Mouse (Mus musculus) urinary bladder, postnatal 25 days (tissue): ENCODE measurements at regions not wholly inside any gene's neighbourhood (a gene's known extent, or its start where the extent isn't known, plus 50 kb on each side); places are given as distances from the start of the nearest gene placed in this dataset.

Experiments
- DNase-seq: peaks from one replicate; pipeline ENCODE4 v3.0.0; 2022; ENCODE audit warnings: low spot score

DNA sequence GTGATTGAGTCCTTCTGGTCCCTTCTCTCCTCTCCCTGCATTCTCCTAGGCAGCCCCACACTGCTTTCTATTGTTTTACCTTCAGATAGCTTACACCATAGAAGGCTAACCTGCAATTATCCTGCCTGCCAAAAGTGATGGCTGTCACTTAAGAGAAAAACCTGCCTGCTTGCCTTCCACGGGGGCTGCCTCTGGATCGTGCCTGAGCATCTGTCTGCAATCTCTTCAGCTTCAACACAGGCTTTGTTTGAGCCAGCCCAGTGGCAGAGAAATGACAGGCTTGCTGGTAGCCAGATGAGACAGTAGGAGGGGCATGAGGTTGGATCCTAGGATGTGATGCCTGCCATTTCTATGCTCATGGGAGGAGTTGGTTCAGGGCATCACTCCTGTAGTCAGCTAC lies 345.2 kb upstream of the Tshz3 start:
- DNase-seq = no peak

GRCm38 (mm10) chr7:36350616-36351015 lies 347.3 kb upstream of the Tshz3 start:
- no peak for DNase-seq

GRCm38 (mm10) chr7:36348195-36348594 lies 349.7 kb upstream of the Tshz3 start:
- no peak for DNase-seq

DNA sequence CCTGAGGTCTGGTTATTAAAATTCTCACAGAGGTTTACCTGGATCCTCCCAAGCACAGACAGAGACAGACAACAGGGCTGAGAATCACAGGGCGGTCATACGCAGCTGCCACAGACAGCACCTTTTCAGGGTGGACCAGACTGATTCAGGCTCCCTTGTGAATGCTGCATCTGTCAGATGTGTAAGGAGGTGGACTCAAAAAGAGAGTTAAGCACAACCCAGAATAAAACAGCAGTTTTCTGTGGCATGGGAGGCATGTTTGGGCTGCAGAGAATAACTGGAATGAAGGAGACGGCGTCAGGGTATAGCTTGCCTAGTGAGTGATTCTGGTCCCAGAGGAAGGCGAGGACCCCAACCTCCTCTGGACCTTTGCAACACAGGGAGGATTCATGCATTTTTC lies 363.1 kb upstream of the Tshz3 start:
- DNase-seq = no peak

GRCm38 (mm10) chr7:36334091-36334490 lies 363.8 kb upstream of the Tshz3 start:
- DNase-seq = no peak

- DNase-seq = no peak
Observed at GRCm38 (mm10) chr7:36332633-36333032, 365.3 kb upstream of the Tshz3 start.

DNA sequence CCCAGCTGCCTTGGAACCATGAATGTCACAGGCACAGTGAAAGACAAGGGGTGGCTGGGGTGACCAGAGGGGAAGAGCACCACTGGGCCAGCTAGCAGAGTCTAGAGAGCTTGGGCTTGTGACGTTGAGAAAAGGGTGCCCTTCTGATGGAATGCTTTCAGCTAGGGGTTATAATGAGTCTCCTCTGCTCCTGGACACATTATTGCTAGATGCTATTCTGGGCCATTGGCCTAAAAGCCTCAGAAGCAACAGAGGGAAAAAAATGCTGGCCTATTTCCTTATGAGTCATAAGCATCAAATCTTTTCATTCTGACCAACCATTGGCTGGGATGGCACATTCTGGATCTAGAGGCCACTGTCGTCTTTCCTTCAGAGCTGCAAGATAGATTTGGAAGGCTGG lies 369.8 kb upstream of the Tshz3 start:
- no peak for DNase-seq

GRCm38 (mm10) chr7:36324035-36324434 lies 373.9 kb upstream of the Tshz3 start:
- no peak for DNase-seq

DNA sequence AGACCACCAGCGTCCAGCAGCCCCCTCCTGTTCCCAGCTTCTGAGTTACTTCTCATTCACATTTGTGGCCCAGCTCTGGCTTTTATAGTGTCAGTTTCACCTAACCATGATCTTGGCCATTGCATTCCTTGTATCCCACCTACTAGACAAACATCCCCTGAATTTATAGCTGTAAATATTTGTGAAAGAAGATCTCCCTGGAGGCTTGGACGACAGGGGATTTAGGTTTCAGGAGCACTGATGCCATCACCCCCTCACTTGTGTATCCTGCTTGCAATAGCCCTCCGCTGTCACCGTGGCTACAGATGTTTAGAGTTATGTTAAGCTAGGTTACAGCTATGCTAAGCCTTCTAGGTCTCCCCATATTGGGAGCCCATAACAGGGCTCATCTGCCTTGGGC lies 375.7 kb upstream of the Tshz3 start:
- no peak for DNase-seq

DNA sequence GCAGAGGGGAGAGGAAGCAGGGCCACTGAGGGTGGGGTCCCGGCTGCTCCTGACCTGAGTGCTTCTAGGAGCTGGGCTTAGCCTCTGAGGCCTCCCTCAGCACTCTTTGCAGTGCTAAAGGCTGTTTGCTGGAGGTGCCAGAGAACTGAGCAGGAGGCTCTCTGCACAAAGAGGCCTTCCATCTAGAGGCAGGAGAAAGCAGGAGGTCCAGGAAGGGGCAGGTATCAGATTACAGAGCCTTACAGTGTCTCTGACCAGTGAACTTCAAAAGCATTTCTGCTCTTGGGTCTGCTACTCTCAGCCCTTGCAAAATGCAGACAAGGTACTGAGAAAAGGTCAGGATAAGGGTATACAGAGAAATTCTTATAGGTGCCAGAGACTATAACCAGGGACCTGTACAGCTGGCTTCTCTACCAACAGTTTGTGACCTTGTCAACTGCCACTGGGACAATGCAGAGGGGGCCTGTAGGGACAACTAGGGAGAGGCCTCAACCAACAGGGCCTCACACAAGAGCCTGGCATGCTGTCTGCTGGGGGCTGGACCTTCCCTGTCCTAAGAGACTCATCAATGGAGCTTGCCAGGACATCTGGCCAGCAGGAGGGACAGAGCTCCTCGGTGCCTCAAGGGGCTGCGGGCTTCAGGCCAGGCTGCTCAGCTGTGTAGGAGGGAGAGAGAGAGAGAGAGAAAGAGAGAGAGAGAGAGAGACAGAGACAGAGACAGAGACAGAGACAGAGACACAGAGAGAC lies 380.3 kb upstream of the Tshz3 start:
- DNase-seq = peak; percentile 15

DNA sequence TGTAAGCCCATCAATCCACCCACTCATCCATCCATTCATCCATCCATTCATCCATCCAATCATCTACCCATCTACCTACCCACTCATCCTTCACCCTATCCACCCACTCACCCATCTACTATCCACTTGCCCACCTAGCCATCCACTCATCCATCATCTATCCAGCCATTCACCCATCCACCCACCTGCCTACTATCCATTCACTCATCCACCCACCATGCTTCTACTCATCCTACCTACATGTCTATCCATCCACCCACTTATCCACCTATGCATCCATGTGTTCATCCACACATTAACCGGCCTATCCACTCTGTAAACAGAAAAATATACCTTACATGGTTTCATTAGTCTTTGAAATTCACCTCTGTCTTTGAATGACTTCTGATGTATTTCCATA lies 384.2 kb upstream of the Tshz3 start:
- DNase-seq = no peak

GRCm38 (mm10) chr7:36309761-36310605 lies 387.9 kb upstream of the Tshz3 start:
- no peak for DNase-seq

GRCm38 (mm10) chr7:36308726-36309125 lies 389.2 kb upstream of the Tshz3 start:
- no peak for DNase-seq

- DNase-seq = no peak
Observed at GRCm38 (mm10) chr7:36308106-36308620, 389.8 kb upstream of the Tshz3 start.

- no peak for DNase-seq
Observed at GRCm38 (mm10) chr7:36277275-36277674, 420.6 kb upstream of the Tshz3 start.

DNA sequence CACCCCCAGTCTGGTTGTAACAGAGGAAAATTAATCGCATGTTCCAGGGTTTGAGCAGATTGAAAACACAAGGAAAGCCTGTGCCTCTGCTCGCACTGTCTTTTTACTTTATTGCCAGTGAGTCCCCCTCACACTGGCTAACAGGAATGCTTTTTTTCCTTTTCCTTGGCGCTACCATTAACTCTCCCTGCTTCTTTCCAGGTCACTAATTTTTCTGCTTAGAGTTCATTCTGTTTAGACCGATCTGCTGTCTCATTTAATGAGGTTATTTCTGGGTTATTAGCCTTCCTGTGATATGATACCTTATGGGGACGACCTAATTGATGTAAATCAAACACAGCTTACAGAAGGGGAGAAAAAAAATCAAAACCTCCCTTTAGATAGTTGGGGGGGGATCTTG lies 429.0 kb upstream of the Tshz3 start:
- DNase-seq = no peak

GRCm38 (mm10) chr7:36265163-36265823 lies 432.6 kb upstream of the Tshz3 start:
- DNase-seq = no peak

DNA sequence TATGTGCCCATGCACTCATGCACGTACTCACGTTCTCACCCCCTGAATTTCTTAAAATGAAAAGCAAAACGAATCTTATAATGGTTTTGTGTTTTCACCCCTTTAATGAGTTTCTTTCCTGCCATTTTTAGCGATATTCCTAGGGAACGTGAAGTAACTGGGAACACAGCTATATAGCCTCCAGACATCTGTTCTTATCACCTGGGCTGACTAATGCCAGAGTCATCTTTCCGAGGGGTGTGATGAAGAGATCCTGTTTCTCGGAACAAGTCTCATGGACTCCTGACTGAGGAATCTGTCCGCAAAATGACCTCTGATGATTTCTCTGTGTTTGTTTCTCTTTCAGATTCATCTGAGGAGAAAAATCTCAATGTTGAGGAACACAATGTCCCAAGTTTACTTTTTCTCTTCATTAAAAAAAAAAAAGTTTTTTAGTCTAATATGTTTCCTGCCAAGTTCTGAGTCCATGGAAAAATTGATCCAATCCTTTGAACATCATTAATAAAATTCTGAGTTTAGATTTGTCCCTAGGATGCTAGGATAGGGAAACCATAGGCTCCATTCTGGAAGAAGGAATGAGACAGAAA lies 435.7 kb upstream of the Tshz3 start:
- no peak for DNase-seq

- DNase-seq = peak; percentile 12
Observed at GRCm38 (mm10) chr7:36257102-36257501, 440.8 kb upstream of the Tshz3 start.

- peak; percentile 12 for DNase-seq
Observed at GRCm38 (mm10) chr7:36247356-36247755, 444.6 kb upstream of the Zfp507 start.

DNA sequence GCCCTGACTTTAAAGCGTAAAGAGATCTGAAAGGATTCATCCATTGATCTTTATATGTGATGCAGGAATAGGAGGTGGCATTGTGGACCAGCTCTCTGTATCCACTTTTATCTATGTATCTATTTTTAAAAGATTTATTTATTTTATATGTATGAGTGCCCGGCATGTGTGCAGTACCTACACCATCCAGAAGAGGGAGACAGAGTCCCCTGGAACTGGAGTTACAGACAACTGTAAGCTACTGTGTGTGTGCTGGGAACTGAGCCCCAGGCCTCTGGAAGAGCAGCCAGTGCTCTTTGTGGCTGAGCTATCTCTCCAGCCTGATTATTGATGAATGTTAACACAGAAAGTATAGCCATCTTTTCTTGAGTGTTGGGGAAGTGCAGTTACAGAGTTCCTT lies 433.9 kb upstream of the Zfp507 start:
- DNase-seq = no peak

DNA sequence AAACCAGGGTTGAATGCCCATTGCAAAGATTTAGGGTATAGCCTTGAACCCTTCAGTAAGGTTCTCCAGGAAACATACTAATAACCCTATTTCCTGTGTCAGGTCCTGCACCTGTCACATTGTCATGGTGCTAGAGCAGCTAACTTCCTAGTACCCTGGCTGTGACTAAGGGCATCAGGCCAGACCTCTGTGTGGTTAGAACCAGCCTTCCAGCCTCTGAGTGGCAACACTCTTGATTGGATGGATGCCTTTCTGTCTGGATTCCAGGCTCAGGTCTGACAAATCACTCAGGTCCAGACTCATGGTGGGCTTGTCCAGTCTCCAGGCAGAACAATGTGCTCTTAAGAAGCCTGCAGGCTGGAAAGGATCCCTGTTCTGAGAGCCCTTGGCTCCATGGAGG lies 426.2 kb upstream of the Zfp507 start:
- DNase-seq = no peak
